Mouse (Mus musculus) limb, embryonic 11.5 days (tissue): Measurements from ENCODE around the gene Supt3. TPM values are rescaled to one million over a fixed set of nuclear protein-coding genes. Genes with fewer than 3 reads are reported as not detected.

Source experiments
- ATAC-seq: fragments of 200-750 bp; cut with Nextera tagmentation; 2 replicates; pipeline ENCODE4 v1.8.0; 2017; ENCODE audit warnings: low read depth; ENCODE audit not compliant: insufficient number of reproducible peaks, low FRiP score, low TSS enrichment
- DNase-seq: peaks from one replicate; pipeline ENCODE4 v3.0.0-alpha.2; 2015; ENCODE audit warnings: low spot score
- H3K27ac ChIP-seq: fragments of 300-500 bp; sonication (generic); replicated peaks from 2 replicates; pipeline ENCODE4 v1.5.1; 2014; ENCODE audit warnings: low read depth, mild to moderate bottlenecking, low read length
- H3K27me3 ChIP-seq: fragments of 300-500 bp; sonication (generic); 2 replicates; pipeline ENCODE4 v1.6.1; 2014; ENCODE audit warnings: mild to moderate bottlenecking, low read length, mixed read lengths; ENCODE audit not compliant: control insufficient read depth, insufficient read depth
- H3K36me3 ChIP-seq: fragments of 300-500 bp; sonication (generic); 2 replicates; pipeline ENCODE4 v1.6.1; 2014; ENCODE audit warnings: mild to moderate bottlenecking, low read length, moderate library complexity, mixed read lengths; ENCODE audit not compliant: control insufficient read depth, insufficient read depth
- H3K4me1 ChIP-seq: fragments of 300-500 bp; sonication (generic); 2 replicates; pipeline ENCODE4 v1.6.1; 2014; ENCODE audit warnings: low read length, mixed read lengths; ENCODE audit not compliant: control insufficient read depth, insufficient read depth
- H3K4me2 ChIP-seq: fragments of 300-500 bp; sonication (generic); 2 replicates; pipeline ENCODE4 v1.6.1; 2014; ENCODE audit warnings: low read depth, mild to moderate bottlenecking, moderate library complexity; ENCODE audit not compliant: severe bottlenecking
- H3K4me3 ChIP-seq: fragments of 300-500 bp; sonication (generic); 2 replicates; pipeline ENCODE4 v1.5.1; 2014; ENCODE audit warnings: low read depth, low read length
- H3K9ac ChIP-seq: fragments of 300-500 bp; sonication (generic); 2 replicates; pipeline ENCODE4 v1.6.1; 2014; ENCODE audit warnings: mild to moderate bottlenecking, low read length
- H3K9me3 ChIP-seq: fragments of 300-500 bp; sonication (generic); 2 replicates; pipeline ENCODE4 v1.6.1; 2016; ENCODE audit warnings: low read length; ENCODE audit not compliant: control insufficient read depth
- WGBS: fragments of 180-500 bp; shearing (Covaris S2); extraction: QIAGEN DNeasy Blood & Tissue Kit; methylation state at CpG from one replicate; pipeline ENCODE4 v1.1.7; 2014; 5-methylcytosine and 5-hydroxymethylcytosine counted together
- polyA plus RNA-seq: library from polyadenylated mRNA; unstranded; fragments of >200 nt; fragmentation: Nextera tagmentation; extraction: Ambion mirVana; gene quantifications from 2 replicates; pipeline ENCODE4 v1.2.1, GENCODE M21; 2014

The Supt3 gene
- polyA plus RNA-seq, 1 experiment from 2014 or later, result 27.0 TPM

- H3K4me3 ChIP-seq, result no peak overlapping the region
- H3K36me3 ChIP-seq, result no peaks in the 10 kb centered on the region
- 69% methylated on average over 8 of the region's 8 CpGs for WGBS
- H3K27me3 ChIP-seq, result 0 out of 2 replicates have a peak, but pooled peaks cover 2% of the 10 kb centered on the region
- no peak overlapping the region for H3K4me2 ChIP-seq
- DNase-seq, result no peak
- no peaks in the 10 kb centered on the region for H3K9me3 ChIP-seq
- H3K9ac ChIP-seq, result no peak overlapping the region
- H3K27ac ChIP-seq, result no peak overlapping the region
- no peak for ATAC-seq
- H3K4me1 ChIP-seq, result peaks cover 10% of the 10 kb centered on the region; the same call in 1 of the 2 replicates
Observed at GRCm38 (mm10) chr17:45073348-45073634, 296.3 kb downstream of the Supt3 start.

- no peak overlapping the region for H3K4me3 ChIP-seq
- 0 out of 2 replicates have a peak, but pooled peaks cover 2% of the 10 kb centered on the region for H3K27me3 ChIP-seq
- ATAC-seq (no peak), DNase-seq (no peak)
- no peak overlapping the region for H3K4me2 ChIP-seq
- H3K36me3 ChIP-seq, result no peaks in the 10 kb centered on the region
- 83% methylated on average over 3 of the region's 3 CpGs for WGBS
- H3K4me1 ChIP-seq, result peaks cover 10% of the 10 kb centered on the region; the same call in 1 of the 2 replicates
- no peaks in the 10 kb centered on the region for H3K9me3 ChIP-seq
- no peak overlapping the region for H3K9ac ChIP-seq
- H3K27ac ChIP-seq, result no peak overlapping the region
Observed at GRCm38 (mm10) chr17:45073779-45074178, 296.8 kb downstream of the Supt3 start.

- 80% methylated on average over 4 of the region's 4 CpGs for WGBS
- Histone ChIP-seq H3K9ac (no peak overlapping the region), H3K4me3 (no peak overlapping the region), H3K36me3 (no peaks in the 10 kb centered on the region), H3K4me2 (no peak overlapping the region), H3K9me3 (no peaks in the 10 kb centered on the region), H3K27ac (no peak overlapping the region), H3K4me1 (peaks cover 15% of the 10 kb centered on the region), H3K27me3 (peaks cover 6% of the 10 kb centered on the region; the same call in 1 of the 2 replicates)
- DNase-seq (no peak), ATAC-seq (no peak)
Observed at GRCm38 (mm10) chr17:45076951-45077350, 300.0 kb downstream of the Supt3 start.

- peaks cover 6% of the 10 kb centered on the region; the same call in 1 of the 2 replicates for H3K27me3 ChIP-seq
- no peak overlapping the region for H3K9ac ChIP-seq
- ATAC-seq (no peak), DNase-seq (no peak)
- H3K4me1 ChIP-seq, result peaks cover 11% of the 10 kb centered on the region
- H3K4me2 ChIP-seq, result no peak overlapping the region
- 69% methylated on average over 14 of the region's 14 CpGs for WGBS
- no peaks in the 10 kb centered on the region for H3K9me3 ChIP-seq
- H3K4me3 ChIP-seq, result no peak overlapping the region
- H3K27ac ChIP-seq, result no peak overlapping the region
- H3K36me3 ChIP-seq, result no peaks in the 10 kb centered on the region
Observed at GRCm38 (mm10) chr17:45077921-45078640, 301.1 kb downstream of the Supt3 start.

- Histone ChIP-seq H3K27ac (no peak overlapping the region), H3K9ac (no peak overlapping the region)
- 16% methylated on average over 8 of the region's 8 CpGs for WGBS
Observed at GRCm38 (mm10) chr17:45081521-45081920, 304.6 kb downstream of the Supt3 start.

GRCm38 (mm10) chr17:45081955-45082475 is 305.1 kb downstream of the Supt3 start:
- no peak for ATAC-seq
- peaks cover 11% of the 10 kb centered on the region for H3K4me1 ChIP-seq
- H3K4me3 ChIP-seq, result no peak overlapping the region
- no peak for DNase-seq
- no peak overlapping the region for H3K9ac ChIP-seq
- 49% methylated on average over 8 of the region's 8 CpGs for WGBS
- no peaks in the 10 kb centered on the region for H3K9me3 ChIP-seq
- no peak overlapping the region for H3K4me2 ChIP-seq
- peaks cover 9% of the 10 kb centered on the region; the same call in 1 of the 2 replicates for H3K27me3 ChIP-seq
- no peak overlapping the region for H3K27ac ChIP-seq
- no peaks in the 10 kb centered on the region for H3K36me3 ChIP-seq

More at GRCm38 (mm10) chr17:45081521-45081920, 304.6 kb downstream of the Supt3 start:
- peaks cover 9% of the 10 kb centered on the region; the same call in 1 of the 2 replicates for H3K27me3 ChIP-seq
- DNase-seq (peak; percentile 48), ATAC-seq (peak; percentile 60; the same call in 1 of the 2 replicates)
- H3K4me3 ChIP-seq, result no peak overlapping the region
- H3K4me2 ChIP-seq, result no peak overlapping the region
- no peaks in the 10 kb centered on the region for H3K36me3 ChIP-seq
- no peaks in the 10 kb centered on the region for H3K9me3 ChIP-seq
- peaks cover 11% of the 10 kb centered on the region for H3K4me1 ChIP-seq

GRCm38 (mm10) chr17:45086361-45086760 is 309.4 kb downstream of the Supt3 start:
- ATAC-seq, result no peak
- Histone ChIP-seq H3K27me3 (peaks cover 4% of the 10 kb centered on the region; the same call in 1 of the 2 replicates), H3K27ac (no peak overlapping the region), H3K9me3 (no peaks in the 10 kb centered on the region), H3K4me1 (peaks cover 11% of the 10 kb centered on the region), H3K9ac (no peak overlapping the region), H3K36me3 (no peaks in the 10 kb centered on the region), H3K4me3 (no peak overlapping the region), H3K4me2 (no peak overlapping the region)
- 94% methylated on average over 5 of the region's 5 CpGs for WGBS
- no peak for DNase-seq

- Histone ChIP-seq H3K27me3 (peaks cover 4% of the 10 kb centered on the region; the same call in 1 of the 2 replicates), H3K9me3 (no peaks in the 10 kb centered on the region), H3K9ac (no peak overlapping the region), H3K4me1 (peaks cover 4% of the 10 kb centered on the region; the same call in 1 of the 2 replicates), H3K27ac (no peak overlapping the region), H3K36me3 (no peaks in the 10 kb centered on the region), H3K4me3 (no peak overlapping the region), H3K4me2 (no peak overlapping the region)
- 57% methylated on average over 5 of the region's 5 CpGs for whole genome bisulfite sequencing
- DNase-seq (no peak), ATAC-seq (no peak)
Observed at GRCm38 (mm10) chr17:45087022-45087421, 310.1 kb downstream of the Supt3 start.
